Mouse (Mus musculus): ENCODE results near the gene Trim60. TPM values are rescaled to one million over a fixed set of nuclear protein-coding genes. Genes with fewer than 3 reads are reported as not detected.

The Trim60 gene
- polyA plus RNA-seq (2012; rRNA removed; ENCODE audit: low replicate concordance): not detected in 2 replicates

GRCm38 (mm10) chr8:65018423-65018822 lies at the start of gene Trim60, which contains the start of gene Trim61:
Trim60 (minus strand) TSS chr8:65018584.
Trim61 (minus strand) TSS chr8:65018523.

GRCm38 (mm10) chr8:65037117-65037533 lies 18.7 kb upstream of the Trim60 start, which contains the start of gene Apela:
Apela (minus strand) TSS chr8:65037336.

GRCm38 (mm10) chr8:64987731-64988130 lies 30.7 kb downstream of the Trim60 start, which contains the start of gene Trim75:
Trim75 (minus strand) TSS chr8:64987831.

Other genes starting within 250 kb of the Trim60 start
- 4.0 and 4.3 TPM in 2 replicates for gene Klhl2, start 168.6 kb downstream of the Trim60 start, polyA plus RNA-seq (2012; rRNA removed; ENCODE audit: low replicate concordance)
- 38.6 and 76.0 TPM in 2 replicates for gene Tmem192, start 71.4 kb downstream of the Trim60 start, polyA plus RNA-seq (2012; rRNA removed; ENCODE audit: low replicate concordance)
- not detected in 2 replicates for gene Trim75, start 30.8 kb downstream of the Trim60 start, polyA plus RNA-seq (2012; rRNA removed; ENCODE audit: low replicate concordance)
- not detected in 2 replicates for gene Trim61, start 61 bp downstream of the Trim60 start, polyA plus RNA-seq (2012; rRNA removed; ENCODE audit: low replicate concordance)
- gene Apela, start 18.8 kb upstream of the Trim60 start, polyA plus RNA-seq (2012; rRNA removed; ENCODE audit: low replicate concordance): not detected in 2 replicates
- not detected in 2 replicates for gene Gm10663, start 56.4 kb upstream of the Trim60 start, polyA plus RNA-seq (2012; rRNA removed; ENCODE audit: low replicate concordance)
- gene BC030870, start 111.0 kb upstream of the Trim60 start, polyA plus RNA-seq (2012; rRNA removed; ENCODE audit: low replicate concordance): 3.4 and 5.5 TPM in 2 replicates